Mouse (Mus musculus): ENCODE results near the gene Rgs5. TPM values are rescaled to one million over a fixed set of nuclear protein-coding genes. Genes with fewer than 3 reads are reported as not detected.

Gene Rgs5
- polyA plus RNA-seq, 1 experiment from 2014 or later, result 5.4 TPM

GRCm38 (mm10) chr1:169697236-169697635, 41.9 kb downstream of the Rgs5 start:
- Histone ChIP-seq H3K27me3 (replicated peaks; ENCODE audit: control insufficient read depth, insufficient read depth, low read length) (no peaks in the 10 kb centered on the region), H3K9ac (ENCODE audit: low read depth, low read length) (no peak overlapping the region), H3K9me3 (ENCODE audit: control insufficient read depth, low read length) (no peaks in the 10 kb centered on the region), H3K27ac (ENCODE audit: low read depth, low read length) (no peak overlapping the region), H3K36me3 (ENCODE audit: control insufficient read depth, insufficient read depth, low read length) (no peaks in the 10 kb centered on the region), H3K4me1 (replicated peaks; ENCODE audit: control insufficient read depth, insufficient read depth, low read length) (no peaks in the 10 kb centered on the region), H3K4me3 (ENCODE audit: low read depth, low read length) (no peak overlapping the region), H3K4me2 (no peak overlapping the region)
- no peak for ATAC-seq (replicated peaks; ENCODE audit: low FRiP score)
- no peak for DNase-seq (ENCODE audit: low spot score)
- WGBS, result 69% methylated on average over 4 of the region's 4 CpGs

- Histone ChIP-seq H3K27ac (ENCODE audit: low read depth, low read length) (no peak overlapping the region), H3K4me3 (ENCODE audit: low read depth, low read length) (no peak overlapping the region), H3K36me3 (ENCODE audit: control insufficient read depth, insufficient read depth, low read length) (no peaks in the 10 kb centered on the region), H3K27me3 (replicated peaks; ENCODE audit: control insufficient read depth, insufficient read depth, low read length) (no peaks in the 10 kb centered on the region), H3K4me2 (no peak overlapping the region), H3K4me1 (replicated peaks; ENCODE audit: control insufficient read depth, insufficient read depth, low read length) (no peaks in the 10 kb centered on the region), H3K9me3 (ENCODE audit: control insufficient read depth, low read length) (no peaks in the 10 kb centered on the region), H3K9ac (ENCODE audit: low read depth, low read length) (no peak overlapping the region)
- DNase-seq (ENCODE audit: low spot score) (no peak), ATAC-seq (replicated peaks; ENCODE audit: low FRiP score) (no peak)
- WGBS, result 84% methylated on average over 2 of the region's 2 CpGs
Measured at GRCm38 (mm10) chr1:169699184-169699583, 43.9 kb downstream of the Rgs5 start.

GRCm38 (mm10) chr1:169704395-169705087, 49.2 kb downstream of the Rgs5 start:
- Histone ChIP-seq H3K9ac (ENCODE audit: low read depth, low read length) (no peak overlapping the region), H3K36me3 (ENCODE audit: control insufficient read depth, insufficient read depth, low read length) (no peaks in the 10 kb centered on the region), H3K27ac (ENCODE audit: low read depth, low read length) (no peak overlapping the region), H3K4me3 (ENCODE audit: low read depth, low read length) (no peak overlapping the region), H3K4me2 (no peak overlapping the region), H3K4me1 (replicated peaks; ENCODE audit: control insufficient read depth, insufficient read depth, low read length) (no peaks in the 10 kb centered on the region), H3K27me3 (replicated peaks; ENCODE audit: control insufficient read depth, insufficient read depth, low read length) (no peaks in the 10 kb centered on the region), H3K9me3 (ENCODE audit: control insufficient read depth, low read length) (no peaks in the 10 kb centered on the region)
- WGBS, result 87% methylated on average over 4 of the region's 4 CpGs
- DNase-seq (ENCODE audit: low spot score) (no peak), ATAC-seq (replicated peaks; ENCODE audit: low FRiP score) (no peak)

GRCm38 (mm10) chr1:169721836-169722235, 66.5 kb downstream of the Rgs5 start:
- DNase-seq (ENCODE audit: low spot score) (no peak), ATAC-seq (replicated peaks; ENCODE audit: low FRiP score) (no peak)
- H3K27ac ChIP-seq (ENCODE audit: low read depth, low read length), result no peak overlapping the region
- no peaks in the 10 kb centered on the region for H3K9me3 ChIP-seq (ENCODE audit: control insufficient read depth, low read length)
- no peak overlapping the region for H3K4me2 ChIP-seq
- no peak overlapping the region for H3K4me3 ChIP-seq (ENCODE audit: low read depth, low read length)
- no peaks in the 10 kb centered on the region for H3K36me3 ChIP-seq (ENCODE audit: control insufficient read depth, insufficient read depth, low read length)
- no peaks in the 10 kb centered on the region for H3K27me3 ChIP-seq (replicated peaks; ENCODE audit: control insufficient read depth, insufficient read depth, low read length)
- H3K9ac ChIP-seq (ENCODE audit: low read depth, low read length), result no peak overlapping the region
- 61% methylated on average over 2 of the region's 2 CpGs for WGBS
- no peaks in the 10 kb centered on the region for H3K4me1 ChIP-seq (replicated peaks; ENCODE audit: control insufficient read depth, insufficient read depth, low read length)

GRCm38 (mm10) chr1:169726319-169726718, 71.0 kb downstream of the Rgs5 start:
- no peak overlapping the region for H3K9ac ChIP-seq (ENCODE audit: low read depth, low read length)
- H3K4me3 ChIP-seq (ENCODE audit: low read depth, low read length), result no peak overlapping the region
- no peaks in the 10 kb centered on the region for H3K36me3 ChIP-seq (ENCODE audit: control insufficient read depth, insufficient read depth, low read length)
- H3K9me3 ChIP-seq (ENCODE audit: control insufficient read depth, low read length), result no peaks in the 10 kb centered on the region
- DNase-seq (ENCODE audit: low spot score) (no peak), ATAC-seq (replicated peaks; ENCODE audit: low FRiP score) (no peak)
- no peaks in the 10 kb centered on the region for H3K4me1 ChIP-seq (replicated peaks; ENCODE audit: control insufficient read depth, insufficient read depth, low read length)
- H3K4me2 ChIP-seq, result no peak overlapping the region
- WGBS, result 78% methylated on average over 3 of the region's 3 CpGs
- no peak overlapping the region for H3K27ac ChIP-seq (ENCODE audit: low read depth, low read length)
- H3K27me3 ChIP-seq (replicated peaks; ENCODE audit: control insufficient read depth, insufficient read depth, low read length), result no peaks in the 10 kb centered on the region

- ATAC-seq (replicated peaks; ENCODE audit: low FRiP score) (no peak), DNase-seq (ENCODE audit: low spot score) (no peak)
- WGBS, result 76% methylated on average over 7 of the region's 7 CpGs
- H3K4me2 ChIP-seq, result no peak overlapping the region
- H3K36me3 ChIP-seq (ENCODE audit: control insufficient read depth, insufficient read depth, low read length), result no peaks in the 10 kb centered on the region
- H3K27ac ChIP-seq (ENCODE audit: low read depth, low read length), result no peak overlapping the region
- H3K27me3 ChIP-seq (replicated peaks; ENCODE audit: control insufficient read depth, insufficient read depth, low read length), result no peaks in the 10 kb centered on the region
- H3K4me3 ChIP-seq (ENCODE audit: low read depth, low read length), result no peak overlapping the region
- H3K9me3 ChIP-seq (ENCODE audit: control insufficient read depth, low read length), result no peaks in the 10 kb centered on the region
- no peak overlapping the region for H3K9ac ChIP-seq (ENCODE audit: low read depth, low read length)
- H3K4me1 ChIP-seq (replicated peaks; ENCODE audit: control insufficient read depth, insufficient read depth, low read length), result no peaks in the 10 kb centered on the region
Measured at GRCm38 (mm10) chr1:169730599-169731100, 75.3 kb downstream of the Rgs5 start.

GRCm38 (mm10) chr1:169736139-169736538, 80.8 kb downstream of the Rgs5 start:
- DNase-seq (ENCODE audit: low spot score) (no peak), ATAC-seq (replicated peaks; ENCODE audit: low FRiP score) (no peak)
- Histone ChIP-seq H3K9ac (ENCODE audit: low read depth, low read length) (no peak overlapping the region), H3K4me1 (replicated peaks; ENCODE audit: control insufficient read depth, insufficient read depth, low read length) (no peaks in the 10 kb centered on the region), H3K27ac (ENCODE audit: low read depth, low read length) (no peak overlapping the region), H3K4me2 (no peak overlapping the region), H3K36me3 (ENCODE audit: control insufficient read depth, insufficient read depth, low read length) (no peaks in the 10 kb centered on the region), H3K4me3 (ENCODE audit: low read depth, low read length) (no peak overlapping the region), H3K9me3 (ENCODE audit: control insufficient read depth, low read length) (no peaks in the 10 kb centered on the region), H3K27me3 (replicated peaks; ENCODE audit: control insufficient read depth, insufficient read depth, low read length) (no peaks in the 10 kb centered on the region)
- 69% methylated on average over 6 of the region's 6 CpGs for WGBS

- Histone ChIP-seq H3K36me3 (ENCODE audit: control insufficient read depth, insufficient read depth, low read length) (no peaks in the 10 kb centered on the region), H3K27me3 (replicated peaks; ENCODE audit: control insufficient read depth, insufficient read depth, low read length) (no peaks in the 10 kb centered on the region), H3K4me1 (replicated peaks; ENCODE audit: control insufficient read depth, insufficient read depth, low read length) (no peaks in the 10 kb centered on the region), H3K4me2 (no peak overlapping the region), H3K9ac (ENCODE audit: low read depth, low read length) (no peak overlapping the region), H3K9me3 (ENCODE audit: control insufficient read depth, low read length) (no peaks in the 10 kb centered on the region), H3K4me3 (ENCODE audit: low read depth, low read length) (no peak overlapping the region), H3K27ac (ENCODE audit: low read depth, low read length) (no peak overlapping the region)
- WGBS, result 81% methylated on average over 6 of the region's 6 CpGs
- ATAC-seq (replicated peaks; ENCODE audit: low FRiP score), result no peak
- DNase-seq (ENCODE audit: low spot score), result no peak
Measured at GRCm38 (mm10) chr1:169737231-169737630, 81.9 kb downstream of the Rgs5 start.

GRCm38 (mm10) chr1:169741147-169741546, 85.8 kb downstream of the Rgs5 start:
- 86% methylated on average over 5 of the region's 5 CpGs for WGBS
- Histone ChIP-seq H3K27ac (ENCODE audit: low read depth, low read length) (no peak overlapping the region), H3K27me3 (replicated peaks; ENCODE audit: control insufficient read depth, insufficient read depth, low read length) (no peaks in the 10 kb centered on the region), H3K4me2 (no peak overlapping the region), H3K4me1 (replicated peaks; ENCODE audit: control insufficient read depth, insufficient read depth, low read length) (no peaks in the 10 kb centered on the region), H3K9ac (ENCODE audit: low read depth, low read length) (no peak overlapping the region), H3K9me3 (ENCODE audit: control insufficient read depth, low read length) (no peaks in the 10 kb centered on the region), H3K36me3 (ENCODE audit: control insufficient read depth, insufficient read depth, low read length) (no peaks in the 10 kb centered on the region), H3K4me3 (ENCODE audit: low read depth, low read length) (no peak overlapping the region)
- ATAC-seq (replicated peaks; ENCODE audit: low FRiP score) (no peak), DNase-seq (ENCODE audit: low spot score) (no peak)

Measured in liver, embryonic 11.5 days (tissue).